Mouse (Mus musculus): ENCODE measurements around the gene Slc43a1.

- TF ChIP-seq POLR2A (IDR thresholded peaks at IDR 0.05; ENCODE audit: low read depth, low read length) (no peak), CTCF (IDR thresholded peaks at IDR 0.05; ENCODE audit: borderline replicate concordance, insufficient read depth, low read length) (no peak)
Observed at GRCm38 (mm10) chr2:84809330-84809729, 29.3 kb upstream of the Slc43a1 start.
